Mouse (Mus musculus) kidney, postnatal 0 days (tissue): ENCODE data around the gene Gm11437. TPM values are rescaled to one million over a fixed set of nuclear protein-coding genes. Genes with fewer than 3 reads are reported as not detected.

Experiments
- ATAC-seq: fragments of 200-750 bp; cut with Nextera tagmentation; replicated peaks from 2 replicates; pipeline ENCODE4 v1.8.0; 2017; ENCODE audit warnings: low read depth, moderate number of reproducible peaks, moderate TSS enrichment, moderate library complexity; ENCODE audit not compliant: low FRiP score
- DNase-seq: peaks from one replicate; pipeline ENCODE4 v3.0.0-alpha.2; 2016; ENCODE audit warnings: low spot score
- H3K27ac ChIP-seq: fragments of 300-500 bp; sonication (generic); 2 replicates; pipeline ENCODE4 v1.5.1; 2014; ENCODE audit warnings: mild to moderate bottlenecking
- H3K27me3 ChIP-seq: fragments of 300-500 bp; sonication (generic); 2 replicates; pipeline ENCODE4 v1.6.1; 2014; ENCODE audit warnings: low read length, mixed read lengths; ENCODE audit not compliant: insufficient read depth
- H3K36me3 ChIP-seq: fragments of 300-500 bp; sonication (generic); 2 replicates; pipeline ENCODE4 v1.6.1; 2014; ENCODE audit warnings: low read length, mixed read lengths; ENCODE audit not compliant: insufficient read depth
- H3K4me1 ChIP-seq: fragments of 300-500 bp; sonication (generic); replicated peaks from 2 replicates; pipeline ENCODE4 v1.6.1; 2014; ENCODE audit warnings: antibody characterized with exemption, low read length, mixed read lengths; ENCODE audit not compliant: insufficient read depth
- H3K4me2 ChIP-seq: fragments of 300-500 bp; sonication (generic); 2 replicates; pipeline ENCODE4 v1.6.1; 2014; ENCODE audit warnings: mild to moderate bottlenecking, low read length, moderate library complexity, mixed read lengths
- H3K4me3 ChIP-seq: fragments of 300-500 bp; sonication (generic); replicated peaks from 2 replicates; pipeline ENCODE4 v1.5.1; 2014; ENCODE audit warnings: low read depth, low read length
- H3K9ac ChIP-seq: fragments of 300-500 bp; sonication (generic); 2 replicates; pipeline ENCODE4 v1.6.1; 2014; ENCODE audit warnings: low read depth, low read length
- H3K9me3 ChIP-seq: fragments of 300-500 bp; sonication (generic); replicated peaks from 2 replicates; pipeline ENCODE4 v1.6.1; 2016; ENCODE audit warnings: low read length, inconsistent platforms, mixed read lengths
- CTCF ChIP-seq: IDR thresholded peaks from 2 replicates; pipeline ENCODE4 v1.5.1; 2016; ENCODE audit warnings: antibody characterized with exemption, low read depth, mild to moderate bottlenecking, moderate library complexity
- WGBS: fragments of 180-500 bp; shearing (Covaris S2); extraction: QIAGEN DNeasy Blood & Tissue Kit; methylation state at CpG from one replicate; pipeline ENCODE4 v1.1.7; 2014; 5-methylcytosine and 5-hydroxymethylcytosine counted together
- polyA plus RNA-seq: library from polyadenylated mRNA; unstranded; fragments of >200 nt; fragmentation: Nextera tagmentation; extraction: Ambion mirVana; gene quantifications from 2 replicates; pipeline ENCODE4 v1.2.1, GENCODE M21; 2015

The Gm11437 gene
- polyA plus RNA-seq, 1 experiment from 2014 or later, result not detected

DNA sequence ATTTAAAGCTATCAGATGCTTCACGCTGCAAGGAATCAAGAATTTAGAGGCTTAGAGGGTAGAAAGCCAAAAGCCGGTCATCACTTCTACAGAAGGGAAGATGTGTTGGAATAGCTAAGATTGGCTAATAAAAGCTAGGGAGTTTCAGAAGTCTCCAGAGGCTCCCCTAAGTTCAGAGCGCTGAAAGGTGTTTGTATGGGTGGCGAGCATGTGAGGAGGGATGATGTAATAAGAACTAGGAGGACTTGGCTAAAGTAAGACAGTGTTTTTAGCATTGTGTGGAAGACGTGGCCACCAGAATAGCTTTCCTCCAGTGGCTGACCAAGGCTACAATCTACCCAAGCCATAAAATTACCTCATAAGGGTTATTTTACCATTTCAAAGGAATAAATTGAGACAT lies 53.7 kb downstream of the Gm11437 start:
- DNase-seq (no peak), ATAC-seq (no peak)
- Histone ChIP-seq H3K36me3 (peaks cover 31% of the 10 kb centered on the region), H3K27me3 (no peaks in the 10 kb centered on the region), H3K9ac (no peak overlapping the region), H3K27ac (no peak overlapping the region), H3K4me3 (no peak overlapping the region), H3K4me2 (no peak overlapping the region), H3K9me3 (no peaks in the 10 kb centered on the region), H3K4me1 (no peaks in the 10 kb centered on the region)
- 89% methylated on average over 5 of the region's 5 CpGs for WGBS
- TF ChIP-seq CTCF, result no peak

DNA sequence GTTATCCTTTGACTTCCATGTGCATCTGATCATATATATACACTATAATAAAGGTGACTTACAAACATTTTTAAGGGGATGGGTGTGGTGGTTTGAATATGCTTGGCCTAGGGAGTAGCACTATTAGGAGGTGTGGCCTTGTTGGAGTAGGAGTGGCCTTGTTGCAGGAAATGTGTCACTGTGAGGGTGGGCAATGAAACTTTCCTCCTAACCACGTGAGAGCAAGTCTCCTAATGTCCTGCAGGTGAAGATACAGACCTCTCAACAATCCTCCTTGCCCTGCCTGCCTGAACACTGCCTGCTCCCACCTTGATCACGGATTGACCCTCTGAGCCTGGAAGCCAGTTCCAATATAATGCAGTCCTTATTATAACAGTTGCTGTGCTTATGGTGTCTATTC lies 60.1 kb downstream of the Gm11437 start:
- Histone ChIP-seq H3K4me3 (no peak overlapping the region), H3K27me3 (no peaks in the 10 kb centered on the region), H3K27ac (no peak overlapping the region), H3K9me3 (no peaks in the 10 kb centered on the region), H3K4me1 (no peaks in the 10 kb centered on the region), H3K9ac (no peak overlapping the region), H3K36me3 (peaks cover 39% of the 10 kb centered on the region), H3K4me2 (no peak overlapping the region)
- DNase-seq (no peak), ATAC-seq (no peak)
- TF ChIP-seq CTCF, result no peak
- WGBS, result 59% methylated on average over 2 of the region's 2 CpGs

- TF ChIP-seq CTCF, result no peak
- peaks cover 39% of the 10 kb centered on the region for H3K36me3 ChIP-seq
- 90% methylated on average over 6 of the region's 6 CpGs for WGBS
Observed at GRCm38 (mm10) chr11:84104036-84104435, 63.2 kb downstream of the Gm11437 start.

GRCm38 (mm10) chr11:84101182-84101581 lies 66.1 kb downstream of the Gm11437 start:
- Histone ChIP-seq H3K27me3 (no peaks in the 10 kb centered on the region), H3K4me2 (no peak overlapping the region), H3K4me1 (no peaks in the 10 kb centered on the region), H3K9me3 (no peaks in the 10 kb centered on the region), H3K27ac (no peak overlapping the region), H3K9ac (no peak overlapping the region), H3K4me3 (no peak overlapping the region), H3K36me3 (peaks cover 25% of the 10 kb centered on the region; the same call in 1 of the 2 replicates)
- DNase-seq (no peak), ATAC-seq (no peak)
- TF ChIP-seq CTCF, result no peak

More at GRCm38 (mm10) chr11:84104036-84104435, 63.2 kb downstream of the Gm11437 start:
- ATAC-seq, result no peak
- no peaks in the 10 kb centered on the region for H3K27me3 ChIP-seq
- H3K4me3 ChIP-seq, result no peak overlapping the region
- no peak overlapping the region for H3K27ac ChIP-seq
- no peaks in the 10 kb centered on the region for H3K4me1 ChIP-seq
- DNase-seq, result no peak
- H3K9me3 ChIP-seq, result no peaks in the 10 kb centered on the region
- H3K9ac ChIP-seq, result no peak overlapping the region
- H3K4me2 ChIP-seq, result no peak overlapping the region

Other genes with a start within 250 kb of the Gm11437 start
- gene Ddx52, start 225.4 kb downstream of the Gm11437 start, polyA plus RNA-seq, result 32.5 and 34.8 TPM in 2 replicates
- gene Synrg, start 203.0 kb downstream of the Gm11437 start, polyA plus RNA-seq, result 6.9 and 7.3 TPM in 2 replicates
- gene Dusp14, start 98.2 kb downstream of the Gm11437 start, polyA plus RNA-seq, result 45.6 and 47.2 TPM in 2 replicates
- 23.3 and 25.7 TPM in 2 replicates for gene Tada2a, start 37.9 kb downstream of the Gm11437 start, polyA plus RNA-seq
- 4.6 and 5.5 TPM in 2 replicates for gene Acaca, start 37.8 kb downstream of the Gm11437 start, polyA plus RNA-seq